Mouse (Mus musculus): ENCODE measurements at regions not wholly inside any gene's neighbourhood (a gene's known extent, or its start where the extent isn't known, plus 50 kb on each side); places are given as distances from the start of the nearest gene placed in this dataset.

GRCm38 (mm10) chr14:91462671-91463070 is 2427.8 kb downstream of the Pcdh9 start:
- TF ChIP-seq CTCF (IDR thresholded peaks at IDR 0.05; ENCODE audit: low read depth) (no peak), EP300 (optimal IDR thresholded peaks at IDR 0.05) (no peak)
